Mouse (Mus musculus): ENCODE data around the gene Gm26727. TPM values are rescaled to one million over a fixed set of nuclear protein-coding genes. Genes with fewer than 3 reads are reported as not detected.
"Not testable (repeated sequence)": the region's sequence is repeated elsewhere in the genome, so short reads cannot be mapped to it uniquely, and the experiment has no call there.

Gene Gm26727
- not detected for total RNA-seq (2021)
- long read RNA-seq, experiment 1: 0 reads
- long read RNA-seq, experiment 2: 0 reads

DNA sequence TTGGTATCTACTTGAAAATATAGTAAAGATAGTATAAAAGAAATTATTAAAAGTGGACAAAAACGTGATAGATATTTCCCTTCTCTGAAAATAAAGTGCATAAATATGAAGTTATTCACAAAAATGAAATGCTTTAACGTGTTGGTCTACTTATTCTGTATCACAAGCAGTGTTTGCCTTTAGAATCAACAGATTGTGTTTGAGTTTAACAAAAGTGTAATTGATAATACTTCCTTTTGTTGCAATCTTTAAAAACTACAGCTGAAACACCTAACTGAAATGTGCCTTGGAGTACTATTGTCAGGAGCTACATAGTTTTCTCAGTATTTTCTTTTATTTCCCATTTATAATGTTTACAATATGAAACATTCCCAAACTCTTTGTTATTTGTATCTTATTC lies at the start of gene Gm26727:
TSS of gene Gm26727 (minus strand) at position 101 of the 400 bp plus-strand sequence.
- DNase-seq: no peak

DNA sequence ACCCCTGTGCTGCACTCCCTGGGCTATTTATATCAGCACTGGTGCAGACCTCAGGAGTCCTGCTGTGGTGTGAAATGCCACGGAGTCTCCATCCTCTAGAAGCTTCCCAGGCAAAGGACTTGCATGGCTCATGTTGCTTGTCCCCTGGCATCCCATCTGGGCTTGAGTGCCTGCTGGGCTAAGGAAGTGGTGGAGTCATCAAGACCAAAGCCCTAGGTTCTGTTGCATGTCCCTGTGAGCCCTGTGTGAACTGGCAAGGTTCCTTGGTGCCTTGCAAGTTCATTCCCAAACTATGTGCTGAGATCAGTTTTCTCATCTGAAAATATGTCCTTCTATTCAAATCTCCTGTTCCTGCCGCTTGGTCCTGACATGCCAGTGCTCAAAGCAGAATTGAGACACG lies 48.1 kb upstream of the Gm26727 start:
- DNase-seq: no peak

DNA sequence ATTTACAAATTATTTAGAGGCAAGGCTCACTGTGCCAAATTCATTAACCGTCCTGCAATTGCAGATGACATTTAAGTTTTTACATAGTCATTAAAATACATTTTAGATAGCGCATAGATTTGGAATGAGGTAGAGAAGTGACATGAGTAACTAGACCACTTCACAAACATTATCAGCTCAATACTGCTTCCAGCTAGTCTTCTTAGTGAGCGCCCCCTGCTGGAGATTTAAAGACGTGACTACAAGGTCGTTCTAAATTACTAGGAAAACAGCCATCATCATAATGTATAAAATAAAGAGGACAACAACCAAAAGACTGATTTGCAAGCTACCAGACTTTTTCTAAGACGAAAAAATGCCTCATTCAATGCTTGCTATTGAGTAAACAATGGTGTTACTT lies 44.8 kb upstream of the Gm26727 start:
- peak; percentile 73 for DNase-seq

DNA sequence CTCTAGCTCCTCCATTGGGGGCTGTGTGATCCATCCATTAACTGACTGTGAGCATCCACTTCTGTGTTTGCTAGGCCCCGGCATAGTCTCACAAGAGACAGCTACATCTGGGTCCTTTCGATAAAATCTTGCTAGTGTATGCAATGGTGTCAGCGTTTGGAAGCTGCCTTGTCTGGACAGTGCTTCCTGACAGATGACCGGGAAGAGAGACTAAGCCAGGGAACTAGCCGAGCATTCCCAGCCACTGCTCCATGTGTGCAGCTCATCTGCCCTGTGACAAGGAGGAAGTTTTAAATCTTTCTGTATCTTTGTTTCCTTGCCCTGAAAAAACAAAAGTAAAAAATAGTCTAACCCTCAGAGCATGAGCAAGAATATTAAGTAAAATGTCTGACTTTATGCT lies 37.0 kb upstream of the Gm26727 start:
- not testable (repeated sequence) for DNase-seq

DNA sequence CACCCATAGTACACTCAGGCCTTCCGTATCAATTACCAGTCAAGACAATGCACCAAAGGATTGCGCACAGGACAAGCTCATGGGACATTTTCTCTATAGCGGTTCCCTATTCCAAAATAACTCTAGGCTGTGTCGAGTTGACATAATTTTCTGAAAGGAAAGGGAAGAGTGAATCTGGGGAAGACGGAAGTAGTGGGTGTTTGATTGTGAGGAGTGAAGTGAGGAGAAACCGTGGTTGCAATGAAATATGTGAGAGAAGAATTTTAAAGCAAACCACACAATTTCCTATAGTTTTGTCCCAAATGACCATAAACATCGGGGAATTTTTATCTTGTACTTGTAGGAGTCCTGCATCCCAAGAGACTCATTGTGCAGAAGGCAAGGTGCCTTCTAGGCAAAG lies 34.1 kb upstream of the Gm26727 start:
- no peak for DNase-seq

DNA sequence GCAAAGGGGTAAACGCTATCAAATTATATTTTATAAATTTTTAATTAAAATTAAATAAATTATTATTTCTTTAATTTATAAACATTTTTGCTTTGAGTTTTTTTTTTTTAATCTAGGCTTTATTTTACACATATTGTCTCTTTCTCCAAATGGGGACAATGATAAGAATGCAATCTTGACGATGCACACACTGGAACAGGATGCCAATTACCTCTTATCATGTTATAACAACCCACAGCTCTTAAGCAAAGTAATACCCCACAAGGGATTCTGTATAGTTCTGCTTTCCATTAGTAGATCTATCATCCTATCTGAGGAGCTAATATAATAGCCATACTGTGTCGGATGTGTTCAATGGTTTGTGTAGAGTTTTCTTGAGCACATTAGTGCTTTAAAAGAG lies 27.9 kb upstream of the Gm26727 start:
- DNase-seq: no peak

DNA sequence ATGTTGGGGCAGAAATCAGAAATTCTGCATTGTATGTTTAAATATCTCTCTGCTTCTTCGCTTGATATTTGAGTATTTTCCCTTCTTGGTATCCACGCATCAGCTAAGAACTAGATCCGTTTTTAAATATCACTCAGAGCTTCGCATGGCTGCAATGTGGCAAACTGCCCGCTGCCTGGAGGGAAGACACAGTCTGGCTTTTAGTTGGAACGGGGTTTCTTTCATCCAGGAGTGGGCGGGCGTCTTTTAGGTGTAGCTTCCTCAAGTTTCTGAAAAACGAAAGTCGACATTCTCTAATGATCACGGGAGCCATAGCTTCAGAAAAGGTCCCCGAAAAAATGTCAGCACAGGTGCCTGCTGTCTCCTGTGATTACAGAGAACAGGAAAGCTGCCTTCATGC lies 14.2 kb upstream of the Gm26727 start:
- DNase-seq: peak; percentile 3

DNA sequence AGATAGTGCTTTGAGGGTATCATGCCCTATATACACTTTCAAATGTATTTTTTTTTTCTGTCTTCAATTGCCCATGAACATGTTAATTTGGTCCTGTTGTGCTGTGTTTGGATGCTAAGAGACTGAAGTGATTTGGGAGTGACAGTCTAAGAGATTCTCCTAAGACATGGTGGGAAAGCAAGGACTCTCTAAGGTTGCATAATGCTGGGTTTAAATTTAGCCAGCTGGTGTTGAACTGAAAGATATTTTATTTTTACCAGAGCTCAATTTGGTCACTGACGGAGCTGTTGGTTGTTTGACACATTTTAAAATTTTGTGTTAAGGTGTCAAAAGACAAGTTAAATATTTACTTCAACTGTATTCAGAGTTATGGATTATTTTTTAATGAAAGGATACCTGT lies 13.8 kb upstream of the Gm26727 start:
- DNase-seq: no peak

DNA sequence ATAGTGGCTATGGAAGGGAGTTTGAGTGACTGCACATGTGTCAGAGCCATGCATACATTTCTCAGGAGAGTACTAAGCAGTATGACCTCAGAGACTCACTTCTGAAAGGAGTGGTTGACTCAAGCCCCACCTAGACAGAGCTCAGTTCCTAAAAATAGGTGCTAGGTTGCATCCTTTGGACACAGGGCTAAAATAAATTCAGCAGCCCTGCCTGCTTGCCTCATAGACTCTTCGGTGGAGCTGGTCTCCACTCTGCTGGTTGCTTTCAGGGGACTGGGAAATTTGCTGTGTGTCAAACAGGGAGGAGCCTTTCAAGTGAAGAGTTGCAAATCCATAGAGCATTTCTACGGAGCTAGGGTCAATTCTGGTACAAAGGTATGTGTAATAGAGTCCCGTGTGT lies 12.8 kb upstream of the Gm26727 start, which contains the start of gene Xirp2:
TSS of gene Xirp2 (plus strand) at position 223 of the 400 bp plus-strand sequence.
- DNase-seq: no peak

DNA sequence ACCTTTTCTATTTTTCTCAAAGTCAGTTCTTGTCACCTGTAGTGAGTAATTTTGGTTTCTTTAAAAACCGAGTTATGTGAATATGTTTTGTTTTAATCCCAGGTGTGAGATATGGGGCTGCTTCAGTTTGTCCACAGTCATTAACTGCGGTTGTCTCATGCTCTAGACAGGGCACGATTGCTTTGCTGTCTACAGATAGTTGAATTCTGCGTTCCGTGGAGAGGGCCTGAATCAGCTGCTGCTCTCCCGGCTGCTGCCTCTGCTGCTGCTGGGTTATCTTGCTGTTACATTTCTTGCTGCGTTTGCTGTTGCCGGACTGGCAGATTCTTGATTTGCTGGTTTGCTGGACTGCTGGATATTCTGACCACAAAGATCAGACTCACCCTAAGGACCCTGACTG lies 5.3 kb upstream of the Gm26727 start:
- no peak for DNase-seq

DNA sequence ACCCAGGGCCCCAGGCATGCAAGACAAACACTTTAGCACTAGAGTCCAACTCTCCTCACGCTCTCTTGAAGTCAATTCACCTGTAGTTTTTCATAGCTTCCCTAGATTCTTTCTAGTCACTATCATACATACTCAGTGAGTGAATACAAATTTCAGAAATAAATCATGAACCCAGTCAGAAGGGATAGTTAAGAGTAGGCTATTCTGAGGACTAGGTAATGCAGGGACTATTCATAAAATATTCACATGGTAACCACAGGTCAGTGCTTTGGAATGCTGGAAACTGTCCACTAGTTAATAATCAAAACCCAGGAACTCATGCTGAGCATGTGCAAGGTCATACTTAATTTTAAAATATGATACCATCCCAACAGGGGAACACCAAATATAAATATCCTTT lies 10.2 kb downstream of the Gm26727 start:
- no peak for DNase-seq

DNA sequence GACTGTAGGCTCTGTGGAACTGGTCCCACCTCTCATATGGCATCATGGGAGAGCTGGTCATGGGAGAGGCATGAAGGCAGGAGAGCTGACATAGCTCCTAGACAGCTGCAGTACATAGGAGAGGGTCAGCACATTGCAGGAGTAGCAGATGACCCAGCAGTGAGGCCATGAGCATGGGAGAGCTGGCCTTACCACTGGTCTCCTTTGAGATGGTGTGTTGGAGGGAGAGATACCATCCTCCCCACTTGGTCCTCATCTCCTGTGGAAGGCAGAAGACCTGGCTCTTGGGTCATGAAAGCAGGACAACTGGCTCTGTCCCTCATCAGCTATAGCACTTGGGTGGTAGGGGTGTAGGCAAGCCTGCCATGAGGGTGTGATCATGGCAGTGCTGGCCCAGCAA lies 12.1 kb downstream of the Gm26727 start:
- no peak for DNase-seq

DNA sequence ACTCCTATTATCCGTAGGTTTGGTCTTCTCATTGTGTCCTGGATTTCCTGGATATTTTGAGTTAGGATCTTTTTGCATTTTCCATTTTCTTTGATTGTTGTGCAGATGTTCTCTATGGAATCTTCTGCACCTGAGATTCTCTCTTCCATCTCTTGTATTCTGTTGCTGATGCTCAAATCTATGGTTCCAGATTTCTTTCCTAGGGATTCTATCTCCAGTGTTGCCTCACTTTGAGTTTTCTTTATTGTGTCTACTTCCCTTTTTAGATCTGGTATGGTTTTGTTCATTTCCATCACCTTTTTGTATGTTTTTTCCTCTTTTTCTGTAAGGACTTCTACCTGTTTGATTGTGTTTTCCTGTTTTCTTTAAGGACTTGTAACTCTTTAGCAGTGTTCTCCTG lies 19.6 kb downstream of the Gm26727 start, which contains the start of gene Gm21830:
TSS of gene Gm21830 (plus strand) at position 301 of the 400 bp plus-strand sequence.
- not testable (repeated sequence) for DNase-seq

Other genes with a start within 250 kb of the Gm26727 start
- not detected for gene Gm21830, start 19.5 kb downstream of the Gm26727 start, total RNA-seq (2021)
- gene Xirp2, start 12.8 kb upstream of the Gm26727 start, total RNA-seq (2021): 10 to 100 TPM in 1 of 2 experiments, 1 to 10 TPM in 1; 7.0 to 25.4 TPM
- gene B3galt1, start 132.7 kb upstream of the Gm26727 start, total RNA-seq (2021): 10 to 100 TPM in 1 of 2 experiments, 1 to 10 TPM in 1; 9.7 to 12.0 TPM